In genomic region chr11:98360866-98361521, GRCm38 (mm10) we compare ENCODE assay signal across 8 mouse cellular contexts. TPM values are rescaled to one million over a fixed set of nuclear protein-coding genes. Genes with fewer than 3 reads are reported as not detected.
DNase-seq lines count a peak whose midpoint lies in the region; ATAC-seq and TF ChIP-seq lines count a peak whose summit lies in the region.

No protein-coding gene starts in this region.

- 0 out of 2 replicates have a peak overlapping the region, but pooled peaks have one; percentile 18 for H3K9ac ChIP-seq in kidney, embryonic 14.5 days (ENCODE audit: low read depth, low read length)
- H3K9ac ChIP-seq in hindbrain, embryonic 15.5 days: peak overlapping the region; percentile 34; the same call in 1 of the 2 replicates
- peak overlapping the region; percentile 18; the same call in 1 of the 2 replicates for H3K9ac ChIP-seq in midbrain, embryonic 16.5 days (ENCODE audit: low read depth, low read length)

- no peaks in the 10 kb centered on the region for H3K9me3 ChIP-seq in kidney, embryonic 14.5 days (ENCODE audit: control insufficient read depth, low read length)
- no peaks in the 10 kb centered on the region for H3K9me3 ChIP-seq in hindbrain, embryonic 15.5 days
- H3K9me3 ChIP-seq in midbrain, embryonic 16.5 days (replicated peaks; ENCODE audit: control insufficient read depth, low read length, poor library complexity, severe bottlenecking): no peaks in the 10 kb centered on the region

- no peak for ATAC-seq in kidney, embryonic 14.5 days (ENCODE audit: low FRiP score, low TSS enrichment)
- no peak for ATAC-seq in hindbrain, embryonic 15.5 days (ENCODE audit: low FRiP score, low read depth)
- no peak for ATAC-seq in midbrain, embryonic 16.5 days

- TF ChIP-seq POLR2A in cortical plate, adult 2 months (IDR thresholded peaks at IDR 0.05; ENCODE audit: extremely low read depth, insufficient read depth, low read length): no peak

- peaks cover 30% of the 10 kb centered on the region for H3K4me1 ChIP-seq in kidney, embryonic 14.5 days (ENCODE audit: control insufficient read depth, insufficient read depth, low read length)
- H3K4me1 ChIP-seq in cortical plate, adult 2 months (ENCODE audit: control insufficient read depth, insufficient read depth, low read length): peaks cover 5% of the 10 kb centered on the region; the same call in 1 of the 2 replicates
- H3K4me1 ChIP-seq in hindbrain, embryonic 15.5 days (replicated peaks): peaks cover 45% of the 10 kb centered on the region
- peaks cover 17% of the 10 kb centered on the region for H3K4me1 ChIP-seq in midbrain, embryonic 16.5 days (ENCODE audit: control insufficient read depth, insufficient read depth, low read length)

- TF ChIP-seq CTCF in cortical plate, adult 2 months (IDR thresholded peaks at IDR 0.05; ENCODE audit: extremely low read depth, insufficient read depth, low read length): no peak

- intact Hi-C loops in left cerebral cortex, postnatal 4 days (cut with DNase I): no loop called here

- no peaks in the 10 kb centered on the region for H3K27me3 ChIP-seq in kidney, embryonic 14.5 days (ENCODE audit: control insufficient read depth, insufficient read depth, low read length)
- no peaks in the 10 kb centered on the region for H3K27me3 ChIP-seq in hindbrain, embryonic 15.5 days
- H3K27me3 ChIP-seq in midbrain, embryonic 16.5 days (ENCODE audit: control insufficient read depth, insufficient read depth, low read depth, low read length): no peaks in the 10 kb centered on the region

- H3K4me3 ChIP-seq in kidney, embryonic 14.5 days (ENCODE audit: low read length): no peak overlapping the region
- H3K4me3 ChIP-seq in cortical plate, adult 2 months (ENCODE audit: insufficient read depth, low read length): no peak overlapping the region
- H3K4me3 ChIP-seq in hindbrain, embryonic 15.5 days: no peak overlapping the region
- H3K4me3 ChIP-seq in midbrain, embryonic 16.5 days (ENCODE audit: low read depth, low read length): no peak overlapping the region

- 42% methylated on average over 9 of the region's 9 CpGs for WGBS in kidney, embryonic 14.5 days
- 20% methylated on average over 9 of the region's 9 CpGs for WGBS in hindbrain, embryonic 15.5 days
- 37% methylated on average over 9 of the region's 9 CpGs for WGBS in midbrain, embryonic 16.5 days

- H3K36me3 ChIP-seq in kidney, embryonic 14.5 days (ENCODE audit: control insufficient read depth, insufficient read depth, low read length): no peaks in the 10 kb centered on the region
- H3K36me3 ChIP-seq in hindbrain, embryonic 15.5 days: no peaks in the 10 kb centered on the region
- no peaks in the 10 kb centered on the region for H3K36me3 ChIP-seq in midbrain, embryonic 16.5 days (ENCODE audit: control insufficient read depth, insufficient read depth, low read length)

- no peak for DNase-seq in kidney, adult 8-10 months
- no peak for DNase-seq in thymus, postnatal 10 days (ENCODE audit: low spot score in 2 of 2)
- DNase-seq in left cerebral cortex, postnatal 4 days: no peak
- DNase-seq in layer of hippocampus, adult 8-10 months (ENCODE audit: low spot score in 2 of 2): no peak

- peak overlapping the region; percentile 17; the same call in 1 of the 2 replicates for H3K27ac ChIP-seq in kidney, embryonic 14.5 days (ENCODE audit: low read depth, low read length)
- peak overlapping the region; percentile 81 for H3K27ac ChIP-seq in cortical plate, adult 2 months (ENCODE audit: insufficient read depth, low read length)
- peak overlapping the region; percentile 64 for H3K27ac ChIP-seq in hindbrain, embryonic 15.5 days (replicated peaks)
- H3K27ac ChIP-seq in midbrain, embryonic 16.5 days (ENCODE audit: low read length): no peak overlapping the region

- 0 out of 2 replicates have a peak overlapping the region, but pooled peaks have one; percentile 1 for H3K4me2 ChIP-seq in kidney, embryonic 14.5 days (replicated peaks; ENCODE audit: low read depth, low read length)
- 0 out of 2 replicates have a peak overlapping the region, but pooled peaks have one; percentile 16 for H3K4me2 ChIP-seq in hindbrain, embryonic 15.5 days
- no peak overlapping the region for H3K4me2 ChIP-seq in midbrain, embryonic 16.5 days (ENCODE audit: low read length)

RNA-seq across cellular contexts. Expression of gene Stard3, which starts 2.8 kb away (rescaled TPM):
- polyA plus RNA-seq in kidney, embryonic 14.5 days (2014; fragmentation: Nextera tagmentation; extraction: Ambion mirVana): 34.9 and 42.0 TPM in 2 replicates
- polyA plus RNA-seq in cortical plate, adult 2 months (2012; rRNA removed): 63.2 and 70.8 TPM in 2 replicates
- 36.5 and 40.3 TPM in 2 replicates for polyA plus RNA-seq in hindbrain, embryonic 15.5 days (2015; fragmentation: Nextera tagmentation; extraction: Ambion mirVana)
- polyA plus RNA-seq in midbrain, embryonic 16.5 days (2015; fragmentation: Nextera tagmentation; extraction: Ambion mirVana): 32.9 and 37.0 TPM in 2 replicates
- total RNA-seq in left cerebral cortex, postnatal 4 days (2021): 10 to 100 TPM; 21.3 to 26.0 TPM
- total RNA-seq in layer of hippocampus, adult 8-10 months (2022): 10 to 100 TPM; 35.5 to 41.0 (median 36.5) TPM

RNA-seq across cellular contexts. Expression of gene Ppp1r1b, which starts 12.8 kb away (rescaled TPM):
- 0.87 and 1.7 TPM in 2 replicates for polyA plus RNA-seq in kidney, embryonic 14.5 days (2014; fragmentation: Nextera tagmentation; extraction: Ambion mirVana)
- 127 and 322 TPM in 2 replicates for polyA plus RNA-seq in cortical plate, adult 2 months (2012; rRNA removed)
- 6.1 and 6.9 TPM in 2 replicates for polyA plus RNA-seq in hindbrain, embryonic 15.5 days (2015; fragmentation: Nextera tagmentation; extraction: Ambion mirVana)
- 2.4 and 2.9 TPM in 2 replicates for polyA plus RNA-seq in midbrain, embryonic 16.5 days (2015; fragmentation: Nextera tagmentation; extraction: Ambion mirVana)
- total RNA-seq in left cerebral cortex, postnatal 4 days (2021): 10 to 100 TPM; 52.3 to 53.4 TPM
- 10 to 100 TPM; 52.5 to 55.9 (median 53.3) TPM for total RNA-seq in layer of hippocampus, adult 8-10 months (2022)

RNA-seq across cellular contexts. Expression of gene Tcap, which starts 22.6 kb away (rescaled TPM):
- polyA plus RNA-seq in kidney, embryonic 14.5 days (2014; fragmentation: Nextera tagmentation; extraction: Ambion mirVana): 1.3 and 2.3 TPM in 2 replicates
- 13.6 and 17.7 TPM in 2 replicates for polyA plus RNA-seq in cortical plate, adult 2 months (2012; rRNA removed)
- 0.39 TPM in 1 of 2 replicates, not detected in the other for polyA plus RNA-seq in hindbrain, embryonic 15.5 days (2015; fragmentation: Nextera tagmentation; extraction: Ambion mirVana)
- 0.22 TPM in 1 of 2 replicates, not detected in the other for polyA plus RNA-seq in midbrain, embryonic 16.5 days (2015; fragmentation: Nextera tagmentation; extraction: Ambion mirVana)
- under 1 TPM; 0.56 to 0.64 TPM for total RNA-seq in left cerebral cortex, postnatal 4 days (2021)
- 10 to 100 TPM in 2 of 4 experiments, 1 to 10 TPM in 2; 1.2 to 15.3 (median 8.3) TPM for total RNA-seq in layer of hippocampus, adult 8-10 months (2022)

RNA-seq across cellular contexts. Expression of gene Pnmt, which starts 25.3 kb away (rescaled TPM):
- polyA plus RNA-seq in kidney, embryonic 14.5 days (2014; fragmentation: Nextera tagmentation; extraction: Ambion mirVana): 0.84 and 2.2 TPM in 2 replicates
- 0.13 and 0.40 TPM in 2 replicates for polyA plus RNA-seq in cortical plate, adult 2 months (2012; rRNA removed)
- 3.7 and 4.0 TPM in 2 replicates for polyA plus RNA-seq in hindbrain, embryonic 15.5 days (2015; fragmentation: Nextera tagmentation; extraction: Ambion mirVana)
- polyA plus RNA-seq in midbrain, embryonic 16.5 days (2015; fragmentation: Nextera tagmentation; extraction: Ambion mirVana): 1.5 and 1.7 TPM in 2 replicates
- 1 to 10 TPM in 1 of 2 experiments, not detected in 1; 1.0 TPM for total RNA-seq in left cerebral cortex, postnatal 4 days (2021)
- total RNA-seq in layer of hippocampus, adult 8-10 months (2022): 1 to 10 TPM in 2 of 4 experiments, under 1 TPM in 1, not detected in 1; 0.37 to 1.5 (median 1.3) TPM

RNA-seq across cellular contexts. Expression of gene Neurod2, which starts 31.5 kb away (rescaled TPM):
- not detected in 2 replicates for polyA plus RNA-seq in kidney, embryonic 14.5 days (2014; fragmentation: Nextera tagmentation; extraction: Ambion mirVana)
- polyA plus RNA-seq in cortical plate, adult 2 months (2012; rRNA removed): 45.0 and 57.2 TPM in 2 replicates
- 20.9 and 28.6 TPM in 2 replicates for polyA plus RNA-seq in hindbrain, embryonic 15.5 days (2015; fragmentation: Nextera tagmentation; extraction: Ambion mirVana)
- polyA plus RNA-seq in midbrain, embryonic 16.5 days (2015; fragmentation: Nextera tagmentation; extraction: Ambion mirVana): 4.5 and 5.6 TPM in 2 replicates
- 100 to 1,000 TPM; 125 to 133 TPM for total RNA-seq in left cerebral cortex, postnatal 4 days (2021)
- total RNA-seq in layer of hippocampus, adult 8-10 months (2022): 100 to 1,000 TPM; 124 to 133 (median 129) TPM

Comparison
In these comparisons a context has a peak if more than half of its experiments do, and no peak if none do; other contexts are left out.
1. RNA of gene Ppp1r1b, which starts 12.8 kb away (polyA plus RNA-seq): 127 to 322 TPM in cortical plate, adult 2 months; 6.1 to 6.9 TPM in hindbrain, embryonic 15.5 days, 2.4 to 2.9 TPM in midbrain, embryonic 16.5 days and 0.87 to 1.7 TPM in kidney, embryonic 14.5 days; every median in the first group is over 10 times any median in the second.
2. Peak in every context shown above with its lines, with median percentiles within 50 percentile points of each other: H3K9ac ChIP-seq.